Mouse (Mus musculus) MEL (cell line): ENCODE measurements around the gene Bag3. TPM values are rescaled to one million over a fixed set of nuclear protein-coding genes. Genes with fewer than 3 reads are reported as not detected.

ENCODE experiments used
- DNase-seq: peaks from one replicate; pipeline ENCODE4 v3.0.0; 2011; ENCODE audit warnings: low read depth, low spot score
- H3K27ac ChIP-seq: 2 replicates; pipeline ENCODE4 v1.5.1; 2012; ENCODE audit warnings: low read depth, mild to moderate bottlenecking, control low read depth, low read length, moderate library complexity; ENCODE audit not compliant: control insufficient read depth
- H3K27me3 ChIP-seq, 2 experiments: fragments of 150-350 bp in 1 of 2; sonication (generic) in 1 of 2; 2 replicates each; pipeline ENCODE4 v1.6.1; 2012; ENCODE audit warnings: low read length in 2 of 2, mild to moderate bottlenecking in 2 of 2, improper control_type of control experiment in 1 of 2, moderate library complexity in 1 of 2; ENCODE audit not compliant: insufficient read depth in 2 of 2, control insufficient read depth in 1 of 2
- H3K36me3 ChIP-seq, 2 experiments: 2 replicates each; pipeline ENCODE4 v1.6.1; 2012 to 2014; ENCODE audit warnings: low read length in 2 of 2, improper control_type of control experiment in 1 of 2, inconsistent platforms in 1 of 2, mild to moderate bottlenecking in 1 of 2; ENCODE audit not compliant: insufficient read depth in 2 of 2, control insufficient read depth in 1 of 2
- H3K4me1 ChIP-seq, 2 experiments: fragments of 150-350 bp in 1 of 2; sonication (generic) in 1 of 2; 2 replicates each; pipeline ENCODE4 v1.6.1; 2012; ENCODE audit warnings: low read length in 2 of 2, improper control_type of control experiment in 1 of 2, mild to moderate bottlenecking in 1 of 2; ENCODE audit not compliant: insufficient read depth in 2 of 2, control insufficient read depth in 1 of 2
- H3K4me3 ChIP-seq, 2 experiments: fragments of 150-350 bp in 1 of 2; sonication (generic) in 1 of 2; 2 replicates each; pipeline ENCODE4 v1.5.1; 2012; ENCODE audit warnings: low read depth in 2 of 2, low read length in 2 of 2, mild to moderate bottlenecking in 2 of 2, moderate library complexity in 2 of 2, control low read depth in 1 of 2, improper control_type of control experiment in 1 of 2; ENCODE audit not compliant: control insufficient read depth in 1 of 2, insufficient read depth in 1 of 2
- H3K79me2 ChIP-seq: 2 replicates; pipeline ENCODE4 v1.6.1; 2012; ENCODE audit warnings: mild to moderate bottlenecking, low read length, moderate library complexity; ENCODE audit not compliant: control insufficient read depth, poor library complexity, insufficient read depth
- H3K9ac ChIP-seq: 2 replicates; pipeline ENCODE4 v1.6.1; 2012; ENCODE audit warnings: low read depth, mild to moderate bottlenecking, control low read depth, low read length, moderate library complexity; ENCODE audit not compliant: control insufficient read depth, poor library complexity, severe bottlenecking
- H3K9me3 ChIP-seq: fragments of 150-350 bp; sonication (generic); replicated peaks from 2 replicates; pipeline ENCODE4 v1.6.1; 2012; ENCODE audit warnings: mild to moderate bottlenecking, low read length, improper control_type of control experiment, moderate library complexity; ENCODE audit not compliant: insufficient read depth
- BHLHE40 ChIP-seq: IDR thresholded peaks from 2 replicates; pipeline ENCODE4 v1.6.1; 2012; ENCODE audit warnings: low read depth, mild to moderate bottlenecking, inconsistent platforms, low read length, improper control_type of control experiment, borderline replicate concordance
- CHD1 ChIP-seq: IDR thresholded peaks from 2 replicates; pipeline ENCODE4 v1.6.1; 2012; ENCODE audit warnings: low read depth, mild to moderate bottlenecking, inconsistent platforms, low read length, improper control_type of control experiment
- E2F4 ChIP-seq: IDR thresholded peaks from 2 replicates; pipeline ENCODE4 v1.6.1; 2011; ENCODE audit warnings: low read depth, low read length, improper control_type of control experiment, borderline replicate concordance
- EP300 ChIP-seq, 2 experiments: IDR thresholded peaks; 2 replicates each; pipeline ENCODE4 v1.6.1; 2011; ENCODE audit warnings: improper control_type of control experiment in 2 of 2, low read length in 2 of 2, low read depth in 1 of 2, mild to moderate bottlenecking in 1 of 2
- ETS1 ChIP-seq: IDR thresholded peaks from 2 replicates; pipeline ENCODE4 v1.6.1; 2012; ENCODE audit warnings: low read depth, mild to moderate bottlenecking, inconsistent platforms, low read length, improper control_type of control experiment, moderate library complexity
- GABPA ChIP-seq: IDR thresholded peaks from 2 replicates; pipeline ENCODE4 v1.6.1; 2012; ENCODE audit warnings: low read depth, mild to moderate bottlenecking, inconsistent platforms, low read length, improper control_type of control experiment, moderate library complexity
- GATA1 ChIP-seq: IDR thresholded peaks from 2 replicates; pipeline ENCODE4 v1.6.1; 2011; ENCODE audit warnings: low read depth, low read length, improper control_type of control experiment
- HCFC1 ChIP-seq: IDR thresholded peaks from 2 replicates; pipeline ENCODE4 v1.6.1; 2012; ENCODE audit warnings: low read depth, mild to moderate bottlenecking, inconsistent platforms, low read length, improper control_type of control experiment, moderate library complexity
- JUND ChIP-seq: IDR thresholded peaks from 2 replicates; pipeline ENCODE4 v1.6.1; 2011; ENCODE audit warnings: low read depth, mild to moderate bottlenecking, improper control_type of control experiment, low read length
- MAFK ChIP-seq: IDR thresholded peaks from 2 replicates; pipeline ENCODE4 v1.6.1; 2011; ENCODE audit warnings: low read depth, mild to moderate bottlenecking, low read length, improper control_type of control experiment, borderline replicate concordance
- MAX ChIP-seq: IDR thresholded peaks from 2 replicates; pipeline ENCODE4 v1.6.1; 2011; ENCODE audit warnings: low read length, improper control_type of control experiment
- MAZ ChIP-seq: IDR thresholded peaks from 2 replicates; pipeline ENCODE4 v1.6.1; 2012; ENCODE audit warnings: low read depth, mild to moderate bottlenecking, inconsistent platforms, low read length, improper control_type of control experiment
- MXI1 ChIP-seq: IDR thresholded peaks from 2 replicates; pipeline ENCODE4 v1.6.1; 2011; ENCODE audit warnings: mild to moderate bottlenecking, low read depth, low read length, improper control_type of control experiment
- MYC ChIP-seq: IDR thresholded peaks from 2 replicates; pipeline ENCODE4 v1.6.1; 2011; ENCODE audit warnings: low read depth, mild to moderate bottlenecking, low read length, improper control_type of control experiment, moderate library complexity
- NELFE ChIP-seq: IDR thresholded peaks from 2 replicates; pipeline ENCODE4 v1.6.1; 2011; ENCODE audit warnings: low read depth, low read length, improper control_type of control experiment
- POLR2AphosphoS2 ChIP-seq: IDR thresholded peaks from 2 replicates; pipeline ENCODE4 v1.6.1; 2011; ENCODE audit warnings: low read length, improper control_type of control experiment
- SIN3A ChIP-seq: IDR thresholded peaks from 2 replicates; pipeline ENCODE4 v1.6.1; 2012; ENCODE audit warnings: low read length, improper control_type of control experiment, inconsistent platforms
- SMC3 ChIP-seq: IDR thresholded peaks from 2 replicates; pipeline ENCODE4 v1.6.1; 2011; ENCODE audit warnings: low read depth, low read length, improper control_type of control experiment
- TBP ChIP-seq: IDR thresholded peaks from 2 replicates; pipeline ENCODE4 v1.8.0; 2011; ENCODE audit warnings: low read depth, low read length, improper control_type of control experiment
- UBTF ChIP-seq: IDR thresholded peaks from 2 replicates; pipeline ENCODE4 v1.6.1; 2012; ENCODE audit warnings: low read depth, mild to moderate bottlenecking, inconsistent platforms, low read length, improper control_type of control experiment, moderate library complexity, borderline replicate concordance; ENCODE audit not compliant: insufficient read depth
- USF1 ChIP-seq: IDR thresholded peaks from 2 replicates; pipeline ENCODE4 v1.6.1; 2014; ENCODE audit warnings: low read depth, mild to moderate bottlenecking, inconsistent platforms, low read length, improper control_type of control experiment, moderate library complexity
- ZKSCAN1 ChIP-seq: IDR thresholded peaks from 2 replicates; pipeline ENCODE4 v1.6.1; 2012; ENCODE audit warnings: low read depth, mild to moderate bottlenecking, inconsistent platforms, low read length, improper control_type of control experiment, moderate library complexity
- ZNF384 ChIP-seq: IDR thresholded peaks from 2 replicates; pipeline ENCODE4 v1.6.1; 2012; ENCODE audit warnings: low read depth, mild to moderate bottlenecking, inconsistent platforms, low read length, improper control_type of control experiment
- polyA plus RNA-seq, 2 experiments: library from polyadenylated mRNA; stranded (reverse) in 1 of 2; unstranded in 1 of 2; fragments of >175 nt in 1 of 2; fragments of >200 nt in 1 of 2; gene quantifications; 2 replicates each; pipeline versions ENCODE4 v1.2.1 to v1.2.4; 2012; ENCODE audit warnings: low replicate concordance in 2 of 2, low read depth in 1 of 2; ENCODE audit not compliant: insufficient read length in 2 of 2, insufficient read depth in 1 of 2, missing spikeins in 1 of 2
- total RNA-seq: library from RNA; depleted of rRNA; stranded (reverse); fragments of 300-350 nt; gene quantifications from 2 replicates; pipeline ENCODE4 v1.2.3, GENCODE M21; 2012

Gene Bag3
- total and polyA plus RNA-seq, 3 experiments: 5.1 to 13.4 TPM; not detected in 1

- TF ChIP-seq MXI1 (peak; percentile 52), ETS1 (peak; percentile 36; the same call in 1 of the 2 replicates), USF1 (peak; percentile 56; the same call in 1 of the 2 replicates), BHLHE40 (peak; percentile 66; the same call in 1 of the 2 replicates), ZKSCAN1 (no peak), MAFK (no peak), MYC (peak; percentile 70; the same call in 1 of the 2 replicates), MAZ (peak; percentile 54; the same call in 1 of the 2 replicates), MAX (peak; percentile 77), GATA1 (peak; percentile 2; the same call in 1 of the 2 replicates), SIN3A (0 out of 2 replicates have a peak, but pooled peaks have one; percentile 31), GABPA (no peak)
- no peak overlapping the region for H3K4me3 ChIP-seq
- no peaks in the 10 kb centered on the region for H3K9me3 ChIP-seq
- H3K27me3 ChIP-seq: no peaks in the 10 kb centered on the region
- H3K27ac ChIP-seq: peak overlapping the region; percentile 25
- H3K4me1 ChIP-seq: peaks cover 27 to 46% of the 10 kb centered on the region in 2 experiments
- H3K36me3 ChIP-seq: peaks cover 0 to 49% of the 10 kb centered on the region in 2 experiments; a peak in 2 of 4 replicates
- peaks cover 39% of the 10 kb centered on the region for H3K79me2 ChIP-seq
- H3K9ac ChIP-seq: peak overlapping the region; percentile 3
- peak; percentile 49 for DNase-seq
Measured at GRCm38 (mm10) chr7:128529574-128530051, 6.2 kb downstream of the Bag3 start.

- Histone ChIP-seq H3K27me3 (no peaks in the 10 kb centered on the region), H3K79me2 (peaks cover 38% of the 10 kb centered on the region), H3K27ac (no peak overlapping the region), H3K9ac (no peak overlapping the region), H3K4me3 (no peak overlapping the region), H3K4me1 (peaks cover 39 to 52% of the 10 kb centered on the region in 2 experiments), H3K9me3 (no peaks in the 10 kb centered on the region), H3K36me3 (peaks cover 0 to 55% of the 10 kb centered on the region in 2 experiments; a peak in 2 of 4 replicates)
- no peak for DNase-seq
- TF ChIP-seq BHLHE40 (no peak), ETS1 (no peak), E2F4 (no peak), GABPA (no peak)
Measured at GRCm38 (mm10) chr7:128531031-128531430, 7.6 kb downstream of the Bag3 start.

- H3K36me3 ChIP-seq: peaks cover 0 to 59% of the 10 kb centered on the region in 2 experiments; a peak in 2 of 4 replicates
- peak overlapping the region; percentile 28; the same call in 1 of the 2 replicates for H3K9ac ChIP-seq
- no peaks in the 10 kb centered on the region for H3K27me3 ChIP-seq
- no peaks in the 10 kb centered on the region for H3K9me3 ChIP-seq
- peak overlapping the region; percentile 51; the same call in 1 of the 2 replicates for H3K27ac ChIP-seq
- H3K4me3 ChIP-seq: no peak overlapping the region
- DNase-seq: peak; percentile 84
- peaks cover 38% of the 10 kb centered on the region for H3K79me2 ChIP-seq
- peaks cover 44 to 60% of the 10 kb centered on the region in 2 experiments for H3K4me1 ChIP-seq
- TF ChIP-seq MXI1 (0 out of 2 replicates have a peak, but pooled peaks have one; percentile 28), NELFE (no peak), JUND (0 out of 2 replicates have a peak, but pooled peaks have one; percentile 44), SMC3 (no peak), GABPA (no peak), CHD1 (no peak), HCFC1 (no peak), MAX (0 out of 2 replicates have a peak, but pooled peaks have one; percentile 12), ZNF384 (no peak), POLR2AphosphoS2 (no peak), USF1 (no peak), TBP (peak; percentile 27; the same call in 1 of the 2 replicates), UBTF (no peak), EP300 (IDR thresholded peaks at IDR 0.05; ENCODE audit: low read depth in 1 of 2, low read length in 2 of 2) (peak; percentile 6 to 32; a peak in 2 of 4 replicates)
Measured at GRCm38 (mm10) chr7:128531929-128532328, 8.5 kb downstream of the Bag3 start.
